Mouse (Mus musculus): ENCODE results near the gene Sec31a.

Sec31a gene

DNA sequence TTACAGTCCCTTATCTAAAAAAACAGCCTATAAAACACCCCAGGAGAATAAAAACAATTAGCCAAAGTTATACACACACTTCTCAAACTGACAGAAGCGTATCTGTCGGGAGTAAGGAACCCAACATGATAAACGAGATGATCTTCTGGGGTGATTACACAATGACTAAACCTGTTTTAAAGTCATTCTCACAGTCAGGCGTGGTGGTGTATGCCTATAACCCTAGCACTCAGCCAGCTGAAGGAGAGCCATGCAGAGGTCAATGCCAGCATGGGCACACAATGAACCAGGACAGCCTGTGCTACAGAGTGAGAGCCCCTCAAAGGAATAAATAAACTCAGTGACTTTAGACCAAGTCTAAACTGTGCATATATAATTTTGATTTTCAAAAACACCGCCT lies 7.5 kb downstream of the Sec31a start:
- DNase-seq (ENCODE audit: low spot score), result no peak

GRCm38 (mm10) chr5:100396753-100397152 lies 19.3 kb downstream of the Sec31a start:
- DNase-seq (ENCODE audit: low spot score), result no peak

- no peak for DNase-seq (ENCODE audit: low spot score)
These were observed 22.4 kb downstream of the Sec31a start for GRCm38 (mm10) chr5:100393681-100394080.

- DNase-seq (ENCODE audit: low spot score), result no peak
These were observed 23.5 kb downstream of the Sec31a start for GRCm38 (mm10) chr5:100392436-100392955.

DNA sequence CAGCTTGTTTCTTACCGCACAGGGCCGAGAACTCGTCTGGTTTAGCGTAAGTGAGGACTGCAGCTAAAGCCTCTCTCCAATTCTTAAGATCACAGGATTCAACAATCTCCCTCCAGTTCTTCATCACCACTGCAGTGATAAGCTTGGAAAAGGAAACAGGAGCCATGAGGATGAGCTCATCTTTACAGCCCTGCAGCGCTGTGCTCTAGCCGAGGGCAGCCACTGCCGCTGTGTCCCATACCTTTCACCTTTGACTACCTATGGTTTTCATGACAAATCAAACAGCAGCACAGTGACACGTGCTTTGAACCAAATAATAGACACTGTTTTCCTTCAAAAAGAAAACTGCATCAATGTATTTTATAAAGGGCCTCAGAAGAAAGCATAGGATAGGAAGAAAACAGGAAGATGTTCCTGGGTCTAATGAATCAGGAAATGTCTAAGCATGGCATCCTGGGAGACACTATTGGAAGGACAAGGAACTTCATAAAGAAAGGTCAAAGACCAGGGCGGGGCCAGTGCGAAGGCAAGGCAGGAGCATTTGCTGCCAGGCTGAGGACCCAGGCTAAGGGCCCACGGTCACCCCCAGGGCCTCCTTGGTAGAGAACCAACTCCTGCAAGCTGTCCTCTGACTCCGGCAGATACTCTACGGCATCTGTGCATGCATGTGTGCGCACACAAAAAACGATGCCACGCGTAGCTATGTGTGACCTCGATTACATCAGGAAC lies 32.1 kb downstream of the Sec31a start:
- no peak for DNase-seq (ENCODE audit: low spot score)

DNA sequence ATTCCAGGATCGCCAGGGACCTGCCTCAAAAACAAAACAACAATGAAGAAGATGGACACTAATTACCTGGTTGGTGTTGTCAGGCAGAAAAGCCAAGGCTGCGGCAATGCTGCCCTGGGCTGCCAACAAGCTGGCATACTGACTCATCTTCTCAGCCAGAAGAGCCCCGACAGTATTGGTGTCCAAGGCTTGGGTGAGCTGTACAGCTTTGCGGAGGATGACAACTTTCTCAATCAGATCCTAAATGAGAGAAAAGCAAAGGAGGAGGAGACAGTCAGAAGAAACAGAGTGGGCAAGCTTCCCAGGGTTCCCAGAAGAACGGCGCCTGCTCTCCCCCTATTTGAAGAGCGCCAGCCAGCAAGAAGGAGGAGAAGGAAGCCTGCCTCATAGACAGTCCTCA lies 34.9 kb downstream of the Sec31a start:
- DNase-seq (ENCODE audit: low spot score), result no peak

DNA sequence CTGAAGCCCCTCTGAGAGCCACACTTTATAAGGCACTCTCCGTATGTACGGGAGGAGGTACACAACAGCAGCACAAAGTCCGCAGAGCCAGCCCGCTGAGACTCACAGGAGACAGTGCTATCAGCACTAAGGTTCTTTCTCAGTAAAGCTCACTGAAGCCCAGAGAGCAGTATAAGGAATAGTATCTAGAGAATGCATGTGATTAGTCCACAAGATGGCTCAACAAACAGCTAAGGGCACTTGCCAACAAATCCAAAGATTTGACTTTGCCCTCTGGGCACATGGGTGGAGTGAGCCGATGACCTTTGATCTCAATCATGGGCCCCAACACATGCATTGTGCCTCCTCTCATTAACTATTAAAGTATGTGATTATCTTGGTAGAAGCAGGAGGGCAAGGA lies 35.8 kb downstream of the Sec31a start:
- DNase-seq (ENCODE audit: low spot score), result no peak

DNA sequence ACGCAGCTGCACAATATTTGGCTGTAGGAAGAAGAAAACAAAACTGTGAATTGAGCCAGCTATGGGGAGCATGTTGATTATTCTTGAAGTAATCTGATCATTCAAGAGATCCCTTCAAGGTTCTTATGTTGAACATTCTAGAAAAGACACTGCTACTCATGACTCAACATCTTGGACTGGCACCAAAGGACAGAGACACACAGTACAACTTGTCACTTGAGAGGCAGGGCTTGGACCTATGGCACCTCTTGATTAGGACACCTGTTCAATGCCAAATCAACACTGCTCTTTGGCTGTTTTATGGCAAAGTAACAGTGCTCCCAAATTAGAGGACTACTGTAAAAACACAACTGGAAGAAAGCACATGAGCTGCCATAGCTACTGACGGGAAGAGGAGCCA lies 37.1 kb downstream of the Sec31a start:
- no peak for DNase-seq (ENCODE audit: low spot score)

DNA sequence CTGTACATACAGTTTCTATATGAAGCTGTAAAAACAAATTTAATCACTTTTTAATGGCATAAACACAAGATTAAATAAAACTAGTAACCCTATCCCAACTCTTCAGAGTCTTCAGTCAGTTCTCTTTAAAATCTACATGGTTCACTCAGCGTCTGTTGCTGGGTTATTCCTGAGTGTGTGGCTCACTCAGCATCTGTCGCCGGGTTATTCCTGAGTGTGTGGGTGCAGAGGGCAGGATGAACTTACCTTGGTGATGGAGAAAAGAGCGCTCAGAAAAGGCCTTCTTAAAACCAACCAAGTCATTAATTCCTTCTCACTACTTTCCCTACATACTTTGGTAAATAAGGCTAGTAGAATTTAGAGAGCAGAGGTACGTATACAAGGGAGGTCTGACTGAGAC lies 37.8 kb downstream of the Sec31a start:
- no peak for DNase-seq (ENCODE audit: low spot score)

DNA sequence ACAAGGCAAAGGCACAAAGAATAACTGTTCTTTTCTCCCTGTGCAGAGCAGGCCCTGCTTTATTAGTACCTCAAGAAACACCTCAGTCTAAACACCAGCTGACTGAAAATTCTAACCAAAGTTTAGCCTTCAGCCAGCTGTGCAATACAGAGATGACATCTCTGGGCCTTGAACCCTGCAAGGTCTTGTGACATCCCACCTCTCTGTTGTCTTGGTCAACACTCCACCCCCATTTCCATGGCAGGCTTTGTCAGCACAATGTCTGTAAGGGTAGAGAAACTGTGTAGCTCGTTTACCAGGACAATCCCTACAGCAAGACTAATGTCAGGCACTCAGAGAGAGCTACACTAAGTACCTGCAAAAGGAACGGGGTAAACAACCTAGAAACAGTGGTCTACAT lies 38.7 kb downstream of the Sec31a start:
- no peak for DNase-seq (ENCODE audit: low spot score)

DNA sequence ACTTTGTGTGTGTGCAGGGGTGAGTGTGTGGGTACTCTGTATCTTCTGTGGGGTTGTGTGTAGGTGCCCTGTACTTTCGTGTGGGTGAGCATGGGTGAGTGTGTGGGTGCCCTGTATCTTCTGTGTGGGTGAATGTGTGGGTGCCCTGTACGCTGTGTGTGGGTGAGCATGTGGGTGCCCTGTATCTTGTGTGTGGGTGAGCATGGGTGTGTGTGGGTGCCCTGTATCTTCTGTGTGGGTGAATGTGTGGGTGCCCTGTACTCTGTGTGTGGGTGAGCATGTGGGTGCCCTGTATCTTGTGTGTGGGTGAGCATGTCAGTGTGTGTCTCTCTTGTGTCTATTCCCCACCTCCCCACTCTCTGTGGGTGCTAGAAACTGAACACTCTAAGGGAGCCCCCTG lies 41.3 kb downstream of the Sec31a start:
- DNase-seq (ENCODE audit: low spot score), result no peak

GRCm38 (mm10) chr5:100373952-100374351 lies 42.1 kb downstream of the Sec31a start:
- DNase-seq (ENCODE audit: low spot score), result no peak

DNA sequence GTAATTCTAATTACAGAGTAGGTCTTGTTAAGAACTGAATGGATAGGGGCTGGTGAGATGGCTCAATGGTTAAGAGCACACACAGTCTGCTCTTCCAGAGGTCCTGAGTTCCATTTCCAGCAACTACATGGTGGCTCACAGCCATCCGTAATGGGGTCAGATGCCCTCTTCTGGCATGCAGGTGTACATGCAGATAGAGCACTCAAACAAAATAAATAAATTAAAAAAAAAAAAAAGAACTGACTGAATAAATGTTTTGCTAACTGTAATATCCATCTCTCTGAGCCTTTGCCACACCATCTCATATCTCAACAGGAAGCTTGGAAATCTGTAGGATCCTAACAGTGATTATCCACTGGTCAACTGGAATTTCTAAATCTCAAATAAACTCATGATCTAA lies 45.1 kb downstream of the Sec31a start:
- DNase-seq (ENCODE audit: low spot score), result no peak

GRCm38 (mm10) chr5:100369825-100370459 lies 46.1 kb downstream of the Sec31a start:
- DNase-seq (ENCODE audit: low spot score), result no peak

DNA sequence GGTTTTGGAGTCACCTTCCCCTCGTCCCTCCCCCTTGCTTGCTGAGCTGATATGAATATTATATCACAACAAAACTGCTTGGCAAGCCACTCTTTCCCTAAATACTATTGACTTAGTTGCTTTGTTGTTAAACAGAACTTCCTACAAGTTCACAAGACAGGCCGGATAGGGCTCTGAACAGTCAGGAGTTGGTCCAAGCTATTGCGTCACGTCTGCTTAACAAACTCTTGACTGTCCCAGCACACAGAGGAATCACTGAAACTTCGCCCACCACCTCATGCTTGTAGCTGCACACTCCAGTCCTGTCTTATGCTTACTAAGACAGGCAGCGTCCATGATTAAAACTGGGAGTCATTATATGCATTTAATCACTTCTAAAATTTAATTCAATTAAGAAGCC lies 46.9 kb downstream of the Sec31a start:
- DNase-seq (ENCODE audit: low spot score), result no peak

DNA sequence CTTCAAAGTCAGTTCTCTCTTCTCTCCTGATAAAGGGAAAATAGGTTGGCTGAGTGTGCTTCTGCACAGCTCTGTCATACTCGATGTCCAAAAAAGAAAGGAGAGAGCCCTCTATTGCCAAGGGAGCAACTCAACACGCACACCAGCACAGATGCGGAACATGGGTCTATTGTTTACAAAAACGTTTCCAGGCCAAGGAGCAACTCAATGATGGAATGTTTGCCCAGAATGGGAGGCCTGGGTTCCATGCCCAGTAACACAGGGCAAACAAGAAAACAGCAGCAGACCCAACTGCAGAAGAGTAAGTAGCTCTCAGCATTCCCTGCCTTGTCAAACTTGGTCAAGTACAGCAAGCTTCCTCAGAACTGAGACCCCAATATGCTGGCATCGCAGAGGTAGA lies 47.5 kb downstream of the Sec31a start:
- no peak for DNase-seq (ENCODE audit: low spot score)

- DNase-seq (ENCODE audit: low spot score), result no peak
These were observed 49.0 kb downstream of the Sec31a start for GRCm38 (mm10) chr5:100367051-100367450.

DNA sequence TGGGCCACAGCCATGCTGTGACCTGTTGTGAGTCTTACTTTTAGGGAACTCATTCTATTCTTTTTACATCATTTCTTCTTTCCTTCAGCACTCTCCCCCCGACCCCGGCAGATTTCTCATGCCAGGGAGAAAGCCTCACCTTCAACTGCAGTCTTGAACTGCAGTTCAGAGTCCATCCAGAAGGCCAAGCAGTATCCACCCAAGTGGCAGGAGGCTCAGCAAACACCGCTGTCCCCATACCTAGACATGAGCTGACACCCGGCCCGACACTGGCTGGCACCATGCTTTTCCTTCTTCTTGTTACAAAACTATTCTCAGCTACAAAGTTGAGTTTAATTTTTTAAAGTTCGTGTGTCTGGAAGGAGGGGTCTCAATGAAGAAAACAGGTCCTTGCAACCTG lies 55.7 kb downstream of the Sec31a start:
- no peak for DNase-seq (ENCODE audit: low spot score)

- no peak for DNase-seq (ENCODE audit: low spot score)
These were observed 57.7 kb downstream of the Sec31a start for GRCm38 (mm10) chr5:100358334-100358733.

- DNase-seq (ENCODE audit: low spot score), result no peak
These were observed 61.4 kb downstream of the Sec31a start for GRCm38 (mm10) chr5:100354644-100355043.

- no peak for DNase-seq (ENCODE audit: low spot score)
These were observed 62.8 kb downstream of the Sec31a start for GRCm38 (mm10) chr5:100352986-100353848.

DNA sequence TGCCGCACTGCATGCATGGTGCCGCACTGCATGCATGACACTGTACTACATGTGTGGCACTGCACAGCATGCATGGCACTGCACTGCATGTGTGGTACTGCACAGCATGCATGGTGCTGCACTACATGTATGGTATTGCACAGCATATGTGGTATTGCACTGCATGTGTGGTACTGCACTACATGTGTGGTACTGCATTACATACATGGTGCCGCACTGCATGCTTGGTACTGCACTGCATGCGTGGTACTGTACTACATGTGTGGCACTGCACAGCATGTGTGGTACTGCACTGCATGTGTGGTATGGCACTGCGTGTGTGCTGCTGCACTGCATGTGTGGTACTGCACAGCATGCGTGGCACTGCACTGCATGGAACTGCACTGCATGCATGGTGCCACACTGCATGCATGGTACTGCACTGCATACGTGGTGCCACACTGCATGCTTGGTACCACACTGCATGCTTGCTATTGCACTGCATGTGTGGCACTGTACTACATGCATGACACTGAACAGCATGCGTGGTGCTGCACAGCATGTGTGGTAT lies 65.1 kb downstream of the Sec31a start:
- no peak for DNase-seq (ENCODE audit: low spot score)
